Mouse (Mus musculus): ENCODE measurements around the gene Capn7. TPM values are rescaled to one million over a fixed set of nuclear protein-coding genes. Genes with fewer than 3 reads are reported as not detected.

Capn7 gene
- polyA plus RNA-seq, 1 experiment, result 9.3 TPM

DNA sequence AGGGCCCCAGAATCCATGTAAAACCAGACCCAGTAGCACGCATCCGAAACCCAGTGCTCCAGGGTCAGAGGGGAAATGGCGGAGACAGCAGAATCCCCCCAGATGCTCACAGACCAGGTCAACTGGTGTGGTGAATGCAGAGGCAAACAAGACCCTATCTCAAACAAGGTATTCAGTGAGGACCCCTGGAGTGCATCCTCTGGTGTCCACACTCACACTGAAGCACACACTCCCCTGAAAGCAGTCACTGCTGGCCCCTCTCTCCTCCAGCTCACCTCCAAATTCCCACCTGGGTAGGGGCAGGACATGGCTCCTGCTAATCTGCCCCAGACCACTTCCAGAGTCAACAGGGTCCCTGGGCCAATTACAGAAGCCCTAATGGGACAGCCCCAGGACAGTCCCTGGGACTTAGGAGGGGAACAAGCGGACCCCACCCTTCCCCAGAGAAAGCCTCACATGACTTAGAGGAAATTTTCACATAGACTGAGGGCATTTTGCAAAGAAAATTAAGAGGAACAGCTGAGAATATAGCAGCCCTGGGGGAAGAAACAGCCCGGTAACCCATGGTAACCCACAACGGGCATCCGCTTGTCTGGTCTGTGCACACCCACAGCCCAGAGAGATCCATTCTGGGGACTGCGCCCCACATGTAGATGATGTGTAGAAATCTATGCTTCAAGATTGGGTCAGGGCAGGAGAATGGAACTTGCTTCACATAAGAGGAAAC, 53.1 kb downstream of the Capn7 start:
- Histone ChIP-seq H3ac (ENCODE audit: control insufficient read depth, insufficient read length) (no peak overlapping the region), H3K36me3 (ENCODE audit: control insufficient read depth, insufficient read depth) (no peaks in the 10 kb centered on the region), H3K27me3 (ENCODE audit: control insufficient read depth, insufficient read depth, insufficient read length) (no peaks in the 10 kb centered on the region), H3K79me2 (ENCODE audit: control insufficient read depth, insufficient read depth) (no peaks in the 10 kb centered on the region), H3K4me3 (no peak overlapping the region), H3K4me2 (ENCODE audit: low read depth) (no peak overlapping the region)
- TF ChIP-seq TCF3 (IDR thresholded peaks at IDR 0.05; ENCODE audit: insufficient read length, low read depth), result no peak
- no peak for TF ChIP-seq SRF (IDR thresholded peaks at IDR 0.05; ENCODE audit: control insufficient read depth, insufficient read length, low read depth)

DNA sequence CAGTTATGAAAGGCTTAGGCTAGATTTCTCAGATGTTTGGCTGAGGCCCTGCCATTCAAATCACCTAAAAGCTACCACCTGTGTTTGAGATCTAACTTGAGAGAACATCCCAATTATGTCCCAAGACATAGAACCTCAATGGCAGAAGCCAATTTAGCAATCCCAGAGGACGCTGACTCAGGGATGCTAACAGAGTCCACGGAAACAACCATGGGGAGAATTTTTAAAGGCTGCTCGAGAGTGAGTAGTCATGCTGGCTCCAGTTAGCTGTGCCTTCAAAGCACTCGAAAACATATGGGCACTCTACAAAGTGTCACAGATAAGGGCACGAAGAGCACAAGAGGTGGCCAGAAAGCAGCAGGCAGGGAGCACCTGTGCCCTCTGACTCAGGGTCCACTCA, 55.9 kb downstream of the Capn7 start:
- no peak for TF ChIP-seq SRF (IDR thresholded peaks at IDR 0.05; ENCODE audit: control insufficient read depth, insufficient read length, low read depth)
- TF ChIP-seq MYOG (IDR thresholded peaks at IDR 0.05; ENCODE audit: control insufficient read depth in 1 of 3, insufficient read depth in 1 of 3, insufficient read length in 2 of 3, low read depth in 2 of 3), result no peak
- no peak for TF ChIP-seq E2F4 (IDR thresholded peaks at IDR 0.05; ENCODE audit: insufficient read depth)
- TF ChIP-seq USF1 (IDR thresholded peaks at IDR 0.05; ENCODE audit: low read depth), result no peak
- TF ChIP-seq TCF12 (IDR thresholded peaks at IDR 0.05; ENCODE audit: insufficient read depth, poor library complexity, severe bottlenecking), result no peak
- no peak for TF ChIP-seq TCF3 (IDR thresholded peaks at IDR 0.05; ENCODE audit: insufficient read length, low read depth)
- TF ChIP-seq REST (IDR thresholded peaks at IDR 0.05; ENCODE audit: insufficient read depth, insufficient read length), result no peak
- no peak for TF ChIP-seq MAX (IDR thresholded peaks at IDR 0.05; ENCODE audit: low read depth)

DNA sequence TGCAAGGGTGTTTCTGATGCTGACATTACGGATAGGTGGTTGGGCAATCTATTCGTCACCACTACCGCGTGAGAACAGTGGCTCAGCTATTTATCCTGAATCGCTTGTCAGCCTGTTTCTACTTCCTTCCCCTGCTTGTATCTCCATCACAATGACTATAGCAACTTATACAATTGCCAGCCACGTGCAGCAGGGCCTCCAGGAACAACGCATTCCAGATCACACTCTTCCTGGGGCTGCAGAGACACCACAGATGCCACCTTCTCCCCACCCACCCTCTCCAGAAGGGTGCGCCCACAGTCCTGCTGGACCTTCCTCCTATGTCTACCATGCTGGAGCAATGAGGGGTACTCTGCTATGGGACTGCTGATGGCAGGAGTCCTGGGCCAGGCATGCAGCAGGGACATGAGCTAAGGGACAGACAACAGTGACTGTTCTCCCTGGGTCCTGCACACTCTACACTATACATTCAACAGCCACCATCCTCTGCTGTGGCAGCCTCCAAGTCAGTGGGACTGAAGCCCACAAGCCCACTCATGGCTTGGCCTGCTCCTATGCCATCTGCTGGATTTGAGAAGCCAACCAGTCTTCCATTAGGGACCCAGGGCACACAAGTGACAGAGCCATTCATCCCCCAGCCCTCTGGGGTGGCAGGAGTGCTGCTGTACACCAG, 56.6 kb downstream of the Capn7 start:
- Histone ChIP-seq H3ac (ENCODE audit: control insufficient read depth, insufficient read length) (no peak overlapping the region), H3K79me2 (ENCODE audit: control insufficient read depth, insufficient read depth) (no peaks in the 10 kb centered on the region), H3K4me3 (no peak overlapping the region), H3K27me3 (ENCODE audit: control insufficient read depth, insufficient read depth, insufficient read length) (no peaks in the 10 kb centered on the region), H3K36me3 (ENCODE audit: control insufficient read depth, insufficient read depth) (no peaks in the 10 kb centered on the region), H3K4me2 (ENCODE audit: low read depth) (no peak overlapping the region)
- TF ChIP-seq TCF3 (IDR thresholded peaks at IDR 0.05; ENCODE audit: insufficient read length, low read depth) (no peak), CEBPB (IDR thresholded peaks at IDR 0.05; ENCODE audit: insufficient read depth, poor library complexity, severe bottlenecking) (no peak), MAX (IDR thresholded peaks at IDR 0.05; ENCODE audit: low read depth) (no peak), SRF (IDR thresholded peaks at IDR 0.05; ENCODE audit: control insufficient read depth, insufficient read length, low read depth) (no peak), POLR2A (IDR thresholded peaks at IDR 0.05; ENCODE audit: insufficient read length, low read depth) (no peak), REST (IDR thresholded peaks at IDR 0.05; ENCODE audit: insufficient read depth, insufficient read length) (no peak), MYOG (IDR thresholded peaks at IDR 0.05; ENCODE audit: control insufficient read depth in 1 of 3, insufficient read depth in 1 of 3, insufficient read length in 2 of 3, low read depth in 2 of 3) (no peak), USF1 (IDR thresholded peaks at IDR 0.05; ENCODE audit: low read depth) (no peak), TCF12 (IDR thresholded peaks at IDR 0.05; ENCODE audit: insufficient read depth, poor library complexity, severe bottlenecking) (no peak), POLR2AphosphoS2 (IDR thresholded peaks at IDR 0.05; ENCODE audit: insufficient read length, low read depth) (no peak), E2F4 (IDR thresholded peaks at IDR 0.05; ENCODE audit: insufficient read depth) (no peak), MYOD1 (IDR thresholded peaks at IDR 0.05; ENCODE audit: control insufficient read depth in 1 of 3, insufficient read length in 2 of 3, low read depth in 2 of 3) (no peak)

More for the DNA sequence above, 55.9 kb downstream of the Capn7 start:
- Histone ChIP-seq H3K4me2 (ENCODE audit: low read depth) (no peak overlapping the region), H3K79me2 (ENCODE audit: control insufficient read depth, insufficient read depth) (no peaks in the 10 kb centered on the region), H3K36me3 (ENCODE audit: control insufficient read depth, insufficient read depth) (no peaks in the 10 kb centered on the region), H3ac (ENCODE audit: control insufficient read depth, insufficient read length) (no peak overlapping the region), H3K4me3 (no peak overlapping the region), H3K27me3 (ENCODE audit: control insufficient read depth, insufficient read depth, insufficient read length) (no peaks in the 10 kb centered on the region)

DNA sequence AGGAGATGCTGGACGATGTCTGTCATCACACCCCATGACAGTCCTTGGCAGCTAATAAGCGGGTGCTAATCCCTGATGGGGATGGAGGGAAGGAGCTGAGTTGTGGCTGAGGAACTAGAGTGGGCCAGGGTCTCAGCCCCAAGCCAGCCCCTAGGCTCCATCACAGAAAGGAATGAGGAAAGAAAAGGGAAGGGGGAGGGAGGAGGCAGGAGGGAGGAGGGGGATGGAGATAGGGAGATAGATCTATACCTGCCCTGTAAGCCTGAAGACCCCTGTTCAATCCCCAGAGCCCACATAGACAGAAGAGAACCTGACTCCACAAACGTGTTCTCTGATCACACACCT, 57.1 kb downstream of the Capn7 start:
- no peak for TF ChIP-seq CEBPB (IDR thresholded peaks at IDR 0.05; ENCODE audit: insufficient read depth, poor library complexity, severe bottlenecking)
- TF ChIP-seq E2F4 (IDR thresholded peaks at IDR 0.05; ENCODE audit: insufficient read depth), result no peak
- no peak for TF ChIP-seq MYOD1 (IDR thresholded peaks at IDR 0.05; ENCODE audit: control insufficient read depth in 1 of 3, insufficient read length in 2 of 3, low read depth in 2 of 3)
- TF ChIP-seq MYOG (IDR thresholded peaks at IDR 0.05; ENCODE audit: control insufficient read depth in 1 of 3, insufficient read depth in 1 of 3, insufficient read length in 2 of 3, low read depth in 2 of 3), result no peak
- TF ChIP-seq POLR2A (IDR thresholded peaks at IDR 0.05; ENCODE audit: insufficient read length, low read depth), result no peak
- no peak for TF ChIP-seq USF1 (IDR thresholded peaks at IDR 0.05; ENCODE audit: low read depth)
- no peak for TF ChIP-seq POLR2AphosphoS2 (IDR thresholded peaks at IDR 0.05; ENCODE audit: insufficient read length, low read depth)
- Histone ChIP-seq H3K36me3 (ENCODE audit: control insufficient read depth, insufficient read depth) (no peaks in the 10 kb centered on the region), H3K4me2 (ENCODE audit: low read depth) (no peak overlapping the region), H3K27me3 (ENCODE audit: control insufficient read depth, insufficient read depth, insufficient read length) (no peaks in the 10 kb centered on the region), H3ac (ENCODE audit: control insufficient read depth, insufficient read length) (no peak overlapping the region), H3K4me3 (no peak overlapping the region), H3K79me2 (ENCODE audit: control insufficient read depth, insufficient read depth) (no peaks in the 10 kb centered on the region)

DNA sequence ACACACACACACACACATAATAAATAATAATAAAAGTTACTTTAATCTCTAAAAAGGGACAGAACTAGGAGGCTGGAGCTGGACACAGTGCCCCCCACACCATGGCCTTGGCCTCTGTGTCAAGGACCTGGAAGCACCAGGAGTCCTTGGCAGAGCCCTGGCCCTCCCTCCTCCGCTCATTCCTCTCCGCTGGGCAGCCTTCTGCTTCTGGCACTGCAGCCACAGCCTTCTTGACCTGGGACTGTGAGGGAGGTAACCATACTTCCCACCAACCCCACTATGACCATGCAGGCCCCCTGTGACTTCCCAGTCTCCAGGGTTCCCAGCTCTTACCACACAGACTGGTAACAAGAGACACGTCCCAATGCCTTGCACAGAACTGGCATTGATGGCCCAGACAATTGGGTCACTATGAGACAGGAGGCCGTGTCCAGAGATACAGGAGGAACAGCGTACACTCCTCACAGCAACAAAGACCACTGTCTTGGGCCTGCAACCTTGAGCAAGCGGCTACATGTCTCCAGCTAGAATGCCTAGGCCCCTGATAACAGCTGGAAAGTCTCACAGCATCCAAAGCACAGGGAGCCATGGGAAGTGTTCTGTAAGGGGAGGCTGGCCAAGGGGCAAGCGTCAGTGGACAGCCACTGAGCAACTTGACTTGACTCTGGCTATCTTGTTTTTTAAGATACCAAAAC, 57.6 kb downstream of the Capn7 start:
- no peaks in the 10 kb centered on the region for H3K36me3 ChIP-seq (ENCODE audit: control insufficient read depth, insufficient read depth)

More for the DNA sequence above, 57.6 kb downstream of the Capn7 start:
- no peak overlapping the region for H3K4me2 ChIP-seq (ENCODE audit: low read depth)
- H3K4me3 ChIP-seq, result no peak overlapping the region
- TF ChIP-seq TCF3 (IDR thresholded peaks at IDR 0.05; ENCODE audit: insufficient read length, low read depth) (no peak), CEBPB (IDR thresholded peaks at IDR 0.05; ENCODE audit: insufficient read depth, poor library complexity, severe bottlenecking) (no peak), MYOG (IDR thresholded peaks at IDR 0.05; ENCODE audit: control insufficient read depth in 1 of 3, insufficient read depth in 1 of 3, insufficient read length in 2 of 3, low read depth in 2 of 3) (no peak), E2F4 (IDR thresholded peaks at IDR 0.05; ENCODE audit: insufficient read depth) (no peak), MAX (IDR thresholded peaks at IDR 0.05; ENCODE audit: low read depth) (no peak), USF1 (IDR thresholded peaks at IDR 0.05; ENCODE audit: low read depth) (no peak), POLR2A (IDR thresholded peaks at IDR 0.05; ENCODE audit: insufficient read length, low read depth) (no peak), SRF (IDR thresholded peaks at IDR 0.05; ENCODE audit: control insufficient read depth, insufficient read length, low read depth) (no peak)
- no peaks in the 10 kb centered on the region for H3K27me3 ChIP-seq (ENCODE audit: control insufficient read depth, insufficient read depth, insufficient read length)
- no peaks in the 10 kb centered on the region for H3K79me2 ChIP-seq (ENCODE audit: control insufficient read depth, insufficient read depth)
- no peak overlapping the region for H3ac ChIP-seq (ENCODE audit: control insufficient read depth, insufficient read length)
